Mouse (Mus musculus): ENCODE results near the gene Slc4a5.

- no peak for TF ChIP-seq CTCF (conservative IDR thresholded peaks at IDR 0.05; ENCODE audit: low read length)
- no peak for TF ChIP-seq POU5F1 (IDR thresholded peaks at IDR 0.05; ENCODE audit: borderline replicate concordance, low read length)
These were observed 24.9 kb downstream of the Slc4a5 start for GRCm38 (mm10) chr6:83244422-83245061.

All from E14TG2a.4 (cell line).